Comparison of ENCODE assay signal across 8 mouse cellular contexts in the genomic region with DNA sequence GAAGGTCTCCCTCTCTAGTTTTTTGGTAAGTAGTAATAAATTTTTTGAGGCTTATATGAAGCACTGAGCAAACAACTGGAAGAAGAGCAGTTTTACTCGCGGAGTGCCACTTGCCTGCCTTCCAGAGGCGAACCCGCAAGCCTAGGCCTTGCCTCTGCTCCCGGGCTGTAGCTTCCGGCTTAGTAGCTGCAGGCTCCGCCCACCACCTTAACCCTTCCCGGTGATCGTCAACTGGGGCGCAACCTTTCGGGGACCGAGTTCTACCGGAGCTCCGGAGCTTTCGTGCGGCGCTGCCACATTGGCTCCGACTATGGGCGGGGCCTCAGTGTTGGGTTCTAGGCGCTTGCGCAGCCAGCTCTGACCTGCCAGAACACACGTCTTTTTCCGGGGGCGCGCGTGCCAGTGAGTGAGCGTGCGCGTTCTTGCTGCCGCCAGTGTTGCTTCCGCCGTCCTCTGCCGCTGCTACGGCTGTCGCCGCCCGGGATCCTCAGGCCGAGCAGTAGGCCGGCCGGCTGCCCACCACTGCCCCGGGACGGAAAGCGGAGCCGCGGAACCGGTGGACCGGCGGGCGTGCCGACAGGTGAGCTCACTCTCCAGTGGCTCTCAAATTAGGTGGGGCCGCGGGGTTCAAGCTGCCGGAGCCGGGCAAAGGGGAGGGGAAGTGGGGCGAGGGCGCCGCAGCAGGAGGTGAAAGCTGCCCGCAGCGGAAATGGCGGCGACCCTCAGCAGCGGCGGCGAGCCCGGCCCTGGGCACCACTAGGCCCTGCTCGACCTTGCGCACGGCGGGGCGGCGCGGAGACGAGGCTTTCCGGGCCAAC. TPM values are rescaled to one million over a fixed set of nuclear protein-coding genes. Genes with fewer than 3 reads are reported as not detected.
A peak's percentile ranks its signal among the peaks of the same experiment; 100 is the strongest.
DNase-seq lines count a peak whose midpoint lies in the region; ATAC-seq lines count a peak whose summit lies in the region.

A gene (plus strand): TSS at position 368 of the 818 bp plus-strand sequence.

- peak within 1 kb of the TSS; percentile 92 for H3K9ac ChIP-seq in hindbrain, embryonic 15.5 days

- WGBS in hindbrain, embryonic 15.5 days = under 1% methylated on average over 74 of the region's 74 CpGs

- H3K27ac ChIP-seq in hindbrain, embryonic 15.5 days (replicated peaks) = peak within 1 kb of the TSS; percentile 97

- H3K4me3 ChIP-seq in hindbrain, embryonic 15.5 days = peak within 1 kb of the TSS; percentile 92

- peak; percentile 98 for ATAC-seq in hindbrain, embryonic 15.5 days (ENCODE audit: low FRiP score, low read depth)

- DNase-seq in T-cell, adult 2 months (ENCODE audit: low spot score) = peak; percentile 98
- DNase-seq in cerebellum, postnatal 36 days = peak; percentile 97
- peak; percentile 97 to 99 for DNase-seq in frontal cortex, postnatal 36 days (ENCODE audit: low spot score in 2 of 2)
- DNase-seq in left cerebral cortex, adult 11 months (ENCODE audit: low spot score) = peak; percentile 97
- DNase-seq in lung, postnatal 4 days = peak; percentile 98 to 99
- peak; percentile 95 for DNase-seq in retina, postnatal 7 days (ENCODE audit: low read depth, low spot score)
- peak; percentile 90 for DNase-seq in urinary bladder, adult 2 months (ENCODE audit: low spot score)

- peaks cover 18% of the 10 kb centered on the region for H3K36me3 ChIP-seq in hindbrain, embryonic 15.5 days

- H3K4me1 ChIP-seq in hindbrain, embryonic 15.5 days (replicated peaks) = peaks cover 39% of the 10 kb centered on the region

- H3K27me3 ChIP-seq in hindbrain, embryonic 15.5 days = no peaks in the 10 kb centered on the region

- peak within 1 kb of the TSS; percentile 77 for H3K4me2 ChIP-seq in hindbrain, embryonic 15.5 days

- H3K9me3 ChIP-seq in hindbrain, embryonic 15.5 days = no peaks in the 10 kb centered on the region

RNA-seq across cellular contexts. Expression of the gene that starts here (rescaled TPM):
- polyA plus RNA-seq in hindbrain, embryonic 15.5 days (2015; fragmentation: Nextera tagmentation; extraction: Ambion mirVana) = 258 and 267 TPM in 2 replicates
- 51.2 and 52.7 TPM in 2 replicates for polyA plus RNA-seq in urinary bladder, adult 2 months (2012; rRNA removed)

Comparison
In these comparisons a context has a peak if more than half of its experiments do, and no peak if none do; other contexts are left out.
1. Peak in every context shown above with its lines: DNase-seq, ATAC-seq, H3K4me3 ChIP-seq and H3K27ac ChIP-seq.